Comparison of ENCODE assay signal across 7 mouse cellular contexts in the genomic region with DNA sequence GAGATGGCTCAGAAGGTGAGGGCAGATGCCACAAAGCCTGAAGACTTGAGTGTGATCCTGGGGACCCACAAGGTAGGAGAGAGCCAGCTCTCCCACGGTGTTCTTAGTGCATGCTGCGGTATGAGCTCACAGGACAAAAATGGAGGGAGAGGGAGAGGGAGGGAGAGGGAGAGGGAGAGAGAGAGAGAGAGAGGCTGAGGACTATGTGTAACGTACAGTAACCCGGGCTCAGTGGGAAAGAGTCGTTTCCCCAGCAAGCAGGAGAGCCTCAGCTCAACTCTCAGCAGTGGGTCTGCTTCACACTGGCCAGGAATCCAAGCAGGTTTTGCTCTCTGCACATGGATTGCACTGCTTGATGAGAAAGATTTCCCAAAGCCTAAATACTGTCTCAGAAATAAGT. TPM values are rescaled to one million over a fixed set of nuclear protein-coding genes. Genes with fewer than 3 reads are reported as not detected.
DNase-seq lines count a peak whose midpoint lies in the region; ATAC-seq lines count a peak whose summit lies in the region.

No protein-coding gene starts in this region.

- no peaks in the 10 kb centered on the region for H3K27me3 ChIP-seq in liver, embryonic 11.5 days (replicated peaks; ENCODE audit: control insufficient read depth, insufficient read depth, low read length)
- peaks cover 7% of the 10 kb centered on the region for H3K27me3 ChIP-seq in forebrain, embryonic 12.5 days
- 0 out of 2 replicates have a peak, but pooled peaks cover 3% of the 10 kb centered on the region for H3K27me3 ChIP-seq in limb, embryonic 12.5 days
- H3K27me3 ChIP-seq in neural tube, embryonic 15.5 days (replicated peaks) = no peaks in the 10 kb centered on the region

- no peaks in the 10 kb centered on the region for H3K9me3 ChIP-seq in liver, embryonic 11.5 days (ENCODE audit: control insufficient read depth, low read length)
- no peaks in the 10 kb centered on the region for H3K9me3 ChIP-seq in forebrain, embryonic 12.5 days
- H3K9me3 ChIP-seq in limb, embryonic 12.5 days = no peaks in the 10 kb centered on the region
- H3K9me3 ChIP-seq in neural tube, embryonic 15.5 days (replicated peaks) = no peaks in the 10 kb centered on the region

- peak overlapping the region; percentile 65 for H3K4me3 ChIP-seq in liver, embryonic 11.5 days (ENCODE audit: low read depth, low read length)
- H3K4me3 ChIP-seq in forebrain, embryonic 12.5 days (replicated peaks) = no peak overlapping the region
- H3K4me3 ChIP-seq in limb, embryonic 12.5 days (replicated peaks) = no peak overlapping the region
- no peak overlapping the region for H3K4me3 ChIP-seq in neural tube, embryonic 15.5 days (replicated peaks)

- peak overlapping the region; percentile 93 for H3K4me2 ChIP-seq in liver, embryonic 11.5 days
- H3K4me2 ChIP-seq in forebrain, embryonic 12.5 days = peak overlapping the region; percentile 74
- peak overlapping the region; percentile 83 for H3K4me2 ChIP-seq in limb, embryonic 12.5 days
- H3K4me2 ChIP-seq in neural tube, embryonic 15.5 days = peak overlapping the region; percentile 73

- H3K9ac ChIP-seq in liver, embryonic 11.5 days (ENCODE audit: low read depth, low read length) = no peak overlapping the region
- peak overlapping the region; percentile 62; the same call in 1 of the 2 replicates for H3K9ac ChIP-seq in forebrain, embryonic 12.5 days
- no peak overlapping the region for H3K9ac ChIP-seq in limb, embryonic 12.5 days (replicated peaks)
- no peak overlapping the region for H3K9ac ChIP-seq in neural tube, embryonic 15.5 days (replicated peaks)

- H3K27ac ChIP-seq in liver, embryonic 11.5 days (ENCODE audit: low read depth, low read length) = no peak overlapping the region
- H3K27ac ChIP-seq in forebrain, embryonic 12.5 days = no peak overlapping the region
- no peak overlapping the region for H3K27ac ChIP-seq in limb, embryonic 12.5 days
- 0 out of 2 replicates have a peak overlapping the region, but pooled peaks have one; percentile 25 for H3K27ac ChIP-seq in neural tube, embryonic 15.5 days (replicated peaks)

- no peak for DNase-seq in liver, embryonic 11.5 days (ENCODE audit: low spot score)
- DNase-seq in liver = no peak
- DNase-seq in right cerebral cortex, postnatal 14 days = no peak
- DNase-seq in right cerebral cortex, postnatal 4 days = no peak

- peaks cover 8% of the 10 kb centered on the region; the same call in 1 of the 2 replicates for H3K36me3 ChIP-seq in liver, embryonic 11.5 days (ENCODE audit: control insufficient read depth, insufficient read depth, low read length)
- peaks cover 37% of the 10 kb centered on the region for H3K36me3 ChIP-seq in forebrain, embryonic 12.5 days (replicated peaks)
- H3K36me3 ChIP-seq in limb, embryonic 12.5 days = peaks cover 43% of the 10 kb centered on the region
- H3K36me3 ChIP-seq in neural tube, embryonic 15.5 days = peaks cover 35% of the 10 kb centered on the region

- ATAC-seq in liver, embryonic 11.5 days (replicated peaks; ENCODE audit: low FRiP score) = no peak
- peak; percentile 44; the same call in 1 of the 2 replicates for ATAC-seq in forebrain, embryonic 12.5 days (ENCODE audit: low FRiP score)
- peak; percentile 52; the same call in 1 of the 2 replicates for ATAC-seq in limb, embryonic 12.5 days (ENCODE audit: insufficient number of reproducible peaks, insufficient read depth, low FRiP score, low TSS enrichment, low read depth)
- ATAC-seq in neural tube, embryonic 15.5 days (ENCODE audit: low FRiP score) = peak; percentile 40

- peaks cover 14% of the 10 kb centered on the region for H3K4me1 ChIP-seq in liver, embryonic 11.5 days (replicated peaks; ENCODE audit: control insufficient read depth, insufficient read depth, low read length)
- peaks cover 13% of the 10 kb centered on the region for H3K4me1 ChIP-seq in forebrain, embryonic 12.5 days
- peaks cover 9% of the 10 kb centered on the region for H3K4me1 ChIP-seq in limb, embryonic 12.5 days (replicated peaks)
- peaks cover 12% of the 10 kb centered on the region for H3K4me1 ChIP-seq in neural tube, embryonic 15.5 days

- 38% methylated on average over 5 of the region's 5 CpGs for WGBS in liver, embryonic 11.5 days
- WGBS in forebrain, embryonic 12.5 days = 33% methylated on average over 5 of the region's 5 CpGs
- 13% methylated on average over 5 of the region's 5 CpGs for WGBS in limb, embryonic 12.5 days
- WGBS in neural tube, embryonic 15.5 days = 16% methylated on average over 5 of the region's 5 CpGs

RNA-seq across cellular contexts. Expression of a gene that starts 13.5 kb away (rescaled TPM):
- polyA plus RNA-seq in liver, embryonic 11.5 days (2014; fragmentation: Nextera tagmentation; extraction: Ambion mirVana) = 33.7 and 35.5 TPM in 2 replicates
- polyA plus RNA-seq in forebrain, embryonic 12.5 days (2016; fragmentation: Nextera tagmentation; extraction: Ambion mirVana) = 46.9 and 50.2 TPM in 2 replicates
- polyA plus RNA-seq in limb, embryonic 12.5 days (2016; fragmentation: Nextera tagmentation; extraction: Ambion mirVana) = 43.2 and 46.8 TPM in 2 replicates
- polyA plus RNA-seq in neural tube, embryonic 15.5 days (2015; fragmentation: Nextera tagmentation; extraction: Ambion mirVana) = 50.1 and 50.7 TPM in 2 replicates

RNA-seq across cellular contexts. Expression of a gene that starts 25.5 kb away (rescaled TPM):
- polyA plus RNA-seq in liver, embryonic 11.5 days (2014; fragmentation: Nextera tagmentation; extraction: Ambion mirVana) = not detected in 2 replicates
- polyA plus RNA-seq in forebrain, embryonic 12.5 days (2016; fragmentation: Nextera tagmentation; extraction: Ambion mirVana) = not detected in 2 replicates
- polyA plus RNA-seq in limb, embryonic 12.5 days (2016; fragmentation: Nextera tagmentation; extraction: Ambion mirVana) = not detected in 2 replicates
- 0.05 TPM in 1 of 2 replicates, not detected in the other for polyA plus RNA-seq in neural tube, embryonic 15.5 days (2015; fragmentation: Nextera tagmentation; extraction: Ambion mirVana)

RNA-seq across cellular contexts. Expression of a gene that starts 34.0 kb away (rescaled TPM):
- 5.8 and 6.2 TPM in 2 replicates for polyA plus RNA-seq in liver, embryonic 11.5 days (2014; fragmentation: Nextera tagmentation; extraction: Ambion mirVana)
- polyA plus RNA-seq in forebrain, embryonic 12.5 days (2016; fragmentation: Nextera tagmentation; extraction: Ambion mirVana) = 2.4 and 2.6 TPM in 2 replicates
- 2.8 and 4.3 TPM in 2 replicates for polyA plus RNA-seq in limb, embryonic 12.5 days (2016; fragmentation: Nextera tagmentation; extraction: Ambion mirVana)
- polyA plus RNA-seq in neural tube, embryonic 15.5 days (2015; fragmentation: Nextera tagmentation; extraction: Ambion mirVana) = 2.8 and 3.2 TPM in 2 replicates

RNA-seq across cellular contexts. Expression of a gene that starts 34.2 kb away (rescaled TPM):
- polyA plus RNA-seq in liver, embryonic 11.5 days (2014; fragmentation: Nextera tagmentation; extraction: Ambion mirVana) = 52.2 and 58.7 TPM in 2 replicates
- polyA plus RNA-seq in forebrain, embryonic 12.5 days (2016; fragmentation: Nextera tagmentation; extraction: Ambion mirVana) = 4.0 and 5.4 TPM in 2 replicates
- polyA plus RNA-seq in limb, embryonic 12.5 days (2016; fragmentation: Nextera tagmentation; extraction: Ambion mirVana) = 3.5 and 3.6 TPM in 2 replicates
- 3.7 and 4.2 TPM in 2 replicates for polyA plus RNA-seq in neural tube, embryonic 15.5 days (2015; fragmentation: Nextera tagmentation; extraction: Ambion mirVana)
